Mouse (Mus musculus): Measurements from ENCODE around the gene Bex4. TPM values are rescaled to one million over a fixed set of nuclear protein-coding genes. Genes with fewer than 3 reads are reported as not detected.

Bex4 gene
- total RNA-seq, 2 experiments from 2014 or later: 18.9 to 21.4 TPM

DNA sequence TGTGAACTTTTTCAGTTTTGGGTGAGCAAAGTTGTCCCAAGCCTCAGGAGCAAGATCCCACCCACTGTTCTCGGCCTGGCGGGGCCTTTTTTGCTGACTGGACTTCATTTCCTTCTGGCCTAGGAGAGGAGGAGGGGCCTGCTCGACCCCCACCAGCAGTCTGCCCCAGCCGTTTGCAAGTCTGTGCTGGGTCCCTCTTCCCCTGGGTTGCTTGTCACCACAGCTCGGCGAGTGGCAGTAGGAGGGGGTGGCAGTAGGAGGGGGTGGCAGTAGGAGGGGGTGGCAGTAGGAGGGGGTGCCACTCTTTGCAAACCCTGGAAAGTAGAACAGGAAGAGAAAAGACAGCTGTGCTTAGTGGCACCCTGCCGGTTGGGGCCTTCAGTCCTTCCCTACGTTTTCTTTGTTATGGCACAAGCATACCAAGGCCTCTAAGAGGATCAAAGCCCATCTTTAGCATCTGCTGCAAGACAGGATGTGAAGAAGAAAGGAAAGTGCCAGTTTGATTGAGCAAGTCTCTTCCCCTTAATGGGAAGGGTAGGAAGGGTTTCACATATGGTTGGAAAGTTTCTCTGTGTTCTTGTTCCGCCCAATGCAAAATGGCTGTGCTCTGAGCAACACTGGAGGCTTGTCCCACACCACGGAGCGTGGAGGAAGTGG is 42.2 kb downstream of the Bex4 start:
- no peak for DNase-seq (ENCODE audit: low spot score in 2 of 2)

DNA sequence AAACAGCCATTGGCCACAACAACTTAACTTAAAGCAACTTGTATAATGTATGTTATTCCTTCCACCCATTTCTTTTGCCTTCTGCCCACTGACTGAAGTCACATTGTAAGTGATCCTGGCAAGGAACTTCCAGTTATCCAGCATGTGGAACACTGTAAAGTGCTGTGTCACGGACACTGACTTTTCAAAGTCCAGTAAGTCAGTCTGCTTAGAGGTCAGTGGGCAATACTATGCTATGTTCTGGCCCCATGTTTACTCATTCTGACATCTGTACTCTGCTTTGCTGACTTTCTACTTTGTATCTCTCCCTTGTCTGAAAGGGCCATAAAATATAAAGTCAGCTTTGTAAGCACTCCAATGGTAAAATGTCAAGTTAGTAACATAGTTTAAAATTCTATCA is 44.3 kb downstream of the Bex4 start:
- no peak for DNase-seq (ENCODE audit: low spot score in 2 of 2)

Small RNA genes lying within 50 kb of the gene (microRNA-seq; reads per million reads assigned to microRNA genes)
- 0 reads per million in 2 experiments for gene Mir6383

Other genes starting within 250 kb of the Bex4 start
- gene Arxes2, start 145.2 kb upstream of the Bex4 start, total RNA-seq (2021): 10 to 100 TPM; 53.9 to 72.7 TPM
- 10 to 100 TPM; 32.9 to 39.6 TPM for gene Arxes1, start 105.6 kb upstream of the Bex4 start, total RNA-seq (2021)
- gene Bex2, start 70.8 kb upstream of the Bex4 start, total RNA-seq (2021): 100 to 1,000 TPM; 336 to 373 TPM
- under 1 TPM in 1 of 2 experiments, not detected in 1; 0.23 TPM for gene Nxf3, start 53.7 kb upstream of the Bex4 start, total RNA-seq (2021)
- gene Tceal8, start 33.3 kb downstream of the Bex4 start, total RNA-seq (2021): 10 to 100 TPM; 34.1 to 38.4 TPM
- gene Tceal5, start 64.9 kb downstream of the Bex4 start, total RNA-seq (2021): 100 to 1,000 TPM; 110 to 153 TPM
- gene Tceal7, start 75.8 kb downstream of the Bex4 start, total RNA-seq (2021): 1 to 10 TPM; 1.2 to 2.6 TPM
- 10 to 100 TPM; 75.1 to 79.1 TPM for gene Bex1, start 76.5 kb downstream of the Bex4 start, total RNA-seq (2021)
- 100 to 1,000 TPM in 1 of 2 experiments, 10 to 100 TPM in 1; 92.0 to 106 TPM for gene Tceal9, start 106.1 kb downstream of the Bex4 start, total RNA-seq (2021)
- gene Bex3, start 131.3 kb downstream of the Bex4 start, total RNA-seq (2021): 100 to 1,000 TPM; 299 to 305 TPM